Mouse (Mus musculus) lung, embryonic 14.5 days (tissue): Measurements from ENCODE around the gene Foxp1. TPM values are rescaled to one million over a fixed set of nuclear protein-coding genes. Genes with fewer than 3 reads are reported as not detected.

Experiments used
- ATAC-seq: fragments of 200-750 bp; cut with Nextera tagmentation; 2 replicates; pipeline ENCODE4 v1.8.0; 2017; ENCODE audit warnings: mild to moderate bottlenecking, moderate TSS enrichment, moderate library complexity; ENCODE audit not compliant: insufficient read depth
- DNase-seq: peaks from one replicate; pipeline ENCODE4 v3.0.0-alpha.2; 2015
- H3K27ac ChIP-seq: fragments of 300-500 bp; sonication (generic); 2 replicates; pipeline ENCODE4 v1.5.1; 2014; ENCODE audit warnings: low read depth, mild to moderate bottlenecking, moderate library complexity
- H3K27me3 ChIP-seq: fragments of 300-500 bp; sonication (generic); 2 replicates; pipeline ENCODE4 v1.6.1; 2014; ENCODE audit warnings: low read length, control low read depth; ENCODE audit not compliant: insufficient read depth
- H3K36me3 ChIP-seq: fragments of 300-500 bp; sonication (generic); 2 replicates; pipeline ENCODE4 v1.6.1; 2014; ENCODE audit warnings: control low read depth; ENCODE audit not compliant: insufficient read depth
- H3K4me1 ChIP-seq: fragments of 300-500 bp; sonication (generic); 2 replicates; pipeline ENCODE4 v1.6.1; 2014; ENCODE audit warnings: antibody characterized with exemption, control low read depth; ENCODE audit not compliant: insufficient read depth
- H3K4me2 ChIP-seq: fragments of 300-500 bp; sonication (generic); 2 replicates; pipeline ENCODE4 v1.6.1; 2014; ENCODE audit warnings: mild to moderate bottlenecking
- H3K4me3 ChIP-seq: fragments of 300-500 bp; sonication (generic); 2 replicates; pipeline ENCODE4 v1.5.1; 2014; ENCODE audit warnings: low read depth, low read length
- H3K9ac ChIP-seq: fragments of 300-500 bp; sonication (generic); 2 replicates; pipeline ENCODE4 v1.6.1; 2014
- H3K9me3 ChIP-seq: fragments of 300-500 bp; sonication (generic); 2 replicates; pipeline ENCODE4 v1.6.1; 2016; ENCODE audit warnings: low read depth, low read length, control low read depth
- CTCF ChIP-seq: IDR thresholded peaks from 2 replicates; pipeline ENCODE4 v1.5.1; 2016; ENCODE audit warnings: antibody characterized with exemption, low read depth
- WGBS: fragments of 180-500 bp; shearing (Covaris S2); extraction: QIAGEN DNeasy Blood & Tissue Kit; methylation state at CpG from one replicate; pipeline ENCODE4 v1.1.7; 2014; 5-methylcytosine and 5-hydroxymethylcytosine counted together
- polyA plus RNA-seq: library from polyadenylated mRNA; unstranded; fragments of >200 nt; fragmentation: Nextera tagmentation; extraction: Ambion mirVana; gene quantifications from 2 replicates; pipeline ENCODE4 v1.2.1, GENCODE M21; 2014

Foxp1 gene
- polyA plus RNA-seq, 1 experiment from 2014 or later, result 111 TPM

- Histone ChIP-seq H3K4me3 (no peak overlapping the region), H3K27me3 (no peaks in the 10 kb centered on the region)
- 94% methylated on average over 1 of the region's 1 CpGs for WGBS
These were observed 514.0 kb downstream of the Foxp1 start for GRCm38 (mm10) chr6:99008565-99008964.

DNA sequence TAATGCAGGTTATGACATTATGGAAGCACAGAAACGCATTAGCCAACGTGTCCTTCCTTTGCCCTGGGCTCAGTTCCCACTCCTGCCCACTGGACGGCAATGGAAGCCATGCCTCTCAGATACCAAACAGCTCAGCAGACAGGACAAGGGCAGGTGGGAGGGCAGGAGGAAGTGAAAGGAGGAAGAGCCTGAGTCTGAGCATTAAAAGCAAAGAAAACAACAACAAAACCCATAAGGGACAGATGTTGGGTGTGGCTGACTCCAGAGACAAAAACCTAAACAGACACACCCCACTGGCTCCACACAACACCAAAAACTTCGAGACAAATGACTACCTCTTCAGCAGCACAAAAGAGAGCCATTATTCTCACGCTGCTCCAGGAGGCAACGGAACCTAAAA, 515.0 kb downstream of the Foxp1 start:
- no peak for ATAC-seq
- no peak overlapping the region for H3K4me3 ChIP-seq
- H3K4me1 ChIP-seq, result 0 out of 2 replicates have a peak, but pooled peaks cover 6% of the 10 kb centered on the region
- H3K27me3 ChIP-seq, result no peaks in the 10 kb centered on the region
- WGBS, result 75% methylated on average over 6 of the region's 6 CpGs
- TF ChIP-seq CTCF, result no peak
- no peak for DNase-seq
- H3K9me3 ChIP-seq, result no peaks in the 10 kb centered on the region; the same call in 1 of the 2 replicates
- H3K4me2 ChIP-seq, result no peak overlapping the region
- peaks cover 48% of the 10 kb centered on the region for H3K36me3 ChIP-seq
- no peak overlapping the region for H3K27ac ChIP-seq
- no peak overlapping the region for H3K9ac ChIP-seq

More at GRCm38 (mm10) chr6:99008565-99008964, 514.0 kb downstream of the Foxp1 start:
- Histone ChIP-seq H3K4me1 (peaks cover 16% of the 10 kb centered on the region; the same call in 1 of the 2 replicates), H3K9ac (no peak overlapping the region), H3K36me3 (peaks cover 38% of the 10 kb centered on the region), H3K9me3 (no peaks in the 10 kb centered on the region; the same call in 1 of the 2 replicates), H3K4me2 (no peak overlapping the region), H3K27ac (no peak overlapping the region)
- peak; percentile 59 for TF ChIP-seq CTCF
- DNase-seq (no peak), ATAC-seq (no peak)

DNA sequence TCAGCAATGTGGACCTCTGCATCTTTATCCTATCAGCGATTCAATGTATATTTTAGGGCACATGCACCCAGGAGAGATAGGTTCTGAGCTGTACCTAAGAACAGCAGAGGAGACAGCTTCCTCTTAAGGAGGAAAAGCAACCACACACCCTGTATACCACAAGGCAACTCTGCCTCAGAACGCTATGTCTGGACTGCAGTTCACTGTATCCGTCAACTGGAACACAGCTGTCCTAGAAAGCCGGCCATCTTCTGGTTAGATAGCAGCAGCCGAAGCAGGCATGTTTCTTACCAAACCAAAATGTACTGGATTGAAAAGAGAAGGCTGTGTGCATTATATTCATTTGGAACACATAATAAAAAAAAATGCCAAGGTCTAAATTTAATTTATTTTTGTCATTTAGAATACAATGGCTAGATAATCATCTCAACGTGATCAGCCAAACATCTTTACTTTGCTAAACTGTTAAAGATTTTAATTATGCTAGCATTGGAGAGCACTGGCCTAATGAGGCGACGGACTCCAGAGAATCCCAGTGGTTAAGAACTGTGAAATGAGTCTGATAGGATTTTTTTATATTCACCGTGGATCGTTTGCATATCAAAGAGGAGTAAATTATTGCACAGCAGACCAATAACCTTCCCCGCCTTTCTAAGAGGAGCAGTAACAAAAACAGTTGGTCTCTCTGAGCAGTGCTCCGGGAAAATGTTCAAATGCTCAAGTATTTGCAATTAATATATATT, 518.1 kb downstream of the Foxp1 start:
- Histone ChIP-seq H3K27me3 (no peaks in the 10 kb centered on the region), H3K36me3 (peaks cover 57% of the 10 kb centered on the region), H3K4me3 (no peak overlapping the region), H3K27ac (no peak overlapping the region), H3K9me3 (no peaks in the 10 kb centered on the region; the same call in 1 of the 2 replicates), H3K9ac (no peak overlapping the region), H3K4me2 (no peak overlapping the region), H3K4me1 (0 out of 2 replicates have a peak, but pooled peaks cover under 1% of the 10 kb centered on the region)
- ATAC-seq (no peak), DNase-seq (no peak)
- WGBS, result 79% methylated on average over 12 of the region's 12 CpGs
- TF ChIP-seq CTCF, result no peak

DNA sequence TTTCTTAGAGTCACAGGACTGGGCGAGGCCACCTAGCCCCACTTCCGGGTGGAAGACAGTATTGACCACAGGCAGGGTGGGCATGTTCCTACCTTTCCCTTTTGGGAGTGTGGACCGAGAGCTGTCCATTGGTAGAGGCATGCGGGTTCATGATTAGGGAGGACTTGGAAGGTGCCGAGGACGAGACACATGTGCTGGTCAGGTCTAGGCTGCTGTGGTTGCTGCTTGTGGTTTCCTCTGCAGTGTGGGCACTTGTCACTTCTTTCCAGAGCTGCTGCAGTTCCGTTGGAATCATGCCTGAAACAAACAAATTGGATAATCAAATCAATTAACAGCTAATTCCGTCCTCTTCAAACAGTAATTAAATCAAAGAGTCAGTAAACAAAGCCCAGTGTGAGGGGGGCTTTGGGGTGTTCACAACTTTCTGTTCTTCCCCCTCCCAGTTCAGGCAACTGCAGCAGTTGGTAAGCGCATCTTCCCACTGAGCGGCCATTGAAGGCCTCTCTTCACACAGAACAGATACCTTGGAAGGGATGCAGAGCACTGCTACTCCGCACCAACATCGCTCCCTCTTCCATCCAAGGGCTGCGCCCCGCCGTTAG, 519.3 kb downstream of the Foxp1 start:
- no peak overlapping the region for H3K4me2 ChIP-seq
- peak; percentile 68 for DNase-seq
- ATAC-seq, result peak; percentile 77
- H3K4me3 ChIP-seq, result no peak overlapping the region
- no peak for TF ChIP-seq CTCF
- 0 out of 2 replicates have a peak, but pooled peaks cover 3% of the 10 kb centered on the region for H3K4me1 ChIP-seq
- no peak overlapping the region for H3K9ac ChIP-seq
- H3K9me3 ChIP-seq, result no peaks in the 10 kb centered on the region
- no peak overlapping the region for H3K27ac ChIP-seq
- peaks cover 50% of the 10 kb centered on the region for H3K36me3 ChIP-seq
- H3K27me3 ChIP-seq, result no peaks in the 10 kb centered on the region
- 69% methylated on average over 15 of the region's 15 CpGs for WGBS

DNA sequence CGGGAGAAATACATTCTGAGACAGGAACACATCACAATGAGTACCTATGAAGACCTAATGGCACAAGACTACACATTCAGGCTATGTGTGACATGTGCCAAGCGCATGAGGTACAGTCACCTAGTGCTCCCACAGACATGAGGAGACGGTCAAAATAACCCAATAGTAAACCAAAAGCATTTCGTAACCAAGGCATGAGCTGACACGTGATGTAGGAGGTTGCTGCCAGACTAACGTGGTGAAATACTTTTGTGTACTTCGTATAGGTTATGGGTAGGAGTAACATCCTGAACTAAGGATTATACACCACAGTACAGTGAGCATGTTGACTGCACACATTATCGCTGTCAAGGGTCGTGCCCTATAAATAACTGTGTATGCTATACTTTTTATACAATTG, 520.9 kb downstream of the Foxp1 start:
- Histone ChIP-seq H3K4me1 (0 out of 2 replicates have a peak, but pooled peaks cover 3% of the 10 kb centered on the region), H3K9me3 (no peaks in the 10 kb centered on the region), H3K4me2 (no peak overlapping the region), H3K9ac (no peak overlapping the region), H3K27me3 (no peaks in the 10 kb centered on the region), H3K36me3 (peaks cover 35% of the 10 kb centered on the region), H3K4me3 (no peak overlapping the region), H3K27ac (no peak overlapping the region)
- ATAC-seq (no peak), DNase-seq (no peak)
- WGBS, result 88% methylated on average over 9 of the region's 9 CpGs
- no peak for TF ChIP-seq CTCF

DNA sequence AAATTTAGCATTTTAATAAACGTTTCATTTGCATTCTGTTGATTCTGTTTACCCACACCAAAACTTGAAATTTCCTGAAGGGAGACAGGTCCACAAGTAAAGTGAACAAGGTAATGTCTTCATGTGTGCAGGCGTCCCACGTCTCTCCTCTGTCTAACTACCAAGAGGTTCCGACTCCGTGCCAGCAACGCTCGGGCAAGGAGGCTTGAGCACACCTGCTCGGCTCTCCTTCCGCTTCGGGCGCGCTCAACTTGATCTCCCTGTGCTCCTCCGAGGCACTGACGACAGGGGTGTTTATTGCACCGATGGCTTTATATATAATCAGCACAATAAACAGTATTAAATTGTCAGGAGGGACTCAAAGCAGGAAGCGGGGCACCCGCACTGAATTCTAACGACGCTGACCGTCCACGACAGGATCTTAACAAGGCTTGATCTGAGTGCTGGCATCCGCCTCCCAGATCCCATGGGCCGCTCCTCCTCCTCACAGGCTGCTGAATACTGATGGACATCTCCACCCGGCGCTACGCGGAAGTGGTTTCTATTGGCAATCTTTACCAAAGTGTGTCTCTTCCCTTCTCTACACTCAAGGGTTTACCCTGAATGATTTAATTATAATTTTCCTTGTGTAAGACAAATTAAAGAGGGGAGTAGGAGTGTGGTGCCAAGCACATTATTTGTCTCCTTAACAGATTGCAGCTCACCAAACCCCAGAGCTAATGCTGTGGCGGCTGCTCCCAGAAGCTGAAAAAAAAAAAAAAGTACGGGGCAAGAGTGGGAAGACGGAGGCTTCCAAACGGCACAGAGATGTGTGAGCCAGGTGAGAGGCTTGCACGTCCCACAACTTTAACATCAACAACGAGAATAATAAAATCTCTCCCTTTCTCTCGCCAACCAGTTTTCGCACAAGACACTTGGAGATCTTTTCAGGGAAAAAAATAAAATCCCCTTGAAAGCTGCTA, 523.3 kb downstream of the Foxp1 start:
- Histone ChIP-seq H3K27me3 (no peaks in the 10 kb centered on the region), H3K36me3 (peaks cover 27% of the 10 kb centered on the region; the same call in 1 of the 2 replicates), H3K27ac (no peak overlapping the region), H3K9ac (no peak overlapping the region), H3K4me2 (no peak overlapping the region), H3K4me3 (no peak overlapping the region), H3K4me1 (0 out of 2 replicates have a peak, but pooled peaks cover 3% of the 10 kb centered on the region), H3K9me3 (no peaks in the 10 kb centered on the region)
- ATAC-seq (no peak), DNase-seq (peak; percentile 26)
- TF ChIP-seq CTCF, result no peak
- 68% methylated on average over 35 of the region's 35 CpGs for WGBS
